Mouse (Mus musculus) limb, embryonic 12.5 days (tissue): ENCODE data around the gene Perm1. TPM values are rescaled to one million over a fixed set of nuclear protein-coding genes. Genes with fewer than 3 reads are reported as not detected.

Source experiments
- ATAC-seq: fragments of 200-750 bp; cut with Nextera tagmentation; 2 replicates; pipeline ENCODE4 v1.8.0; 2017; ENCODE audit warnings: low read depth, moderate TSS enrichment; ENCODE audit not compliant: insufficient number of reproducible peaks, insufficient read depth, low FRiP score, low TSS enrichment
- H3K27ac ChIP-seq: fragments of 300-500 bp; sonication (generic); 2 replicates; pipeline ENCODE4 v1.5.1; 2016; ENCODE audit warnings: mild to moderate bottlenecking, moderate library complexity
- H3K27me3 ChIP-seq: fragments of 300-500 bp; sonication (generic); 2 replicates; pipeline ENCODE4 v1.6.1; 2016; ENCODE audit warnings: mild to moderate bottlenecking, moderate library complexity
- H3K36me3 ChIP-seq: fragments of 300-500 bp; sonication (generic); 2 replicates; pipeline ENCODE4 v1.6.1; 2016; ENCODE audit warnings: mild to moderate bottlenecking, moderate library complexity
- H3K4me1 ChIP-seq: fragments of 300-500 bp; sonication (generic); replicated peaks from 2 replicates; pipeline ENCODE4 v1.6.1; 2016
- H3K4me2 ChIP-seq: fragments of 300-500 bp; sonication (generic); 2 replicates; pipeline ENCODE4 v1.6.1; 2016; ENCODE audit warnings: mild to moderate bottlenecking, moderate library complexity
- H3K4me3 ChIP-seq: fragments of 300-500 bp; sonication (generic); replicated peaks from 2 replicates; pipeline ENCODE4 v1.5.1; 2016; ENCODE audit warnings: mild to moderate bottlenecking
- H3K9ac ChIP-seq: fragments of 300-500 bp; sonication (generic); replicated peaks from 2 replicates; pipeline ENCODE4 v1.6.1; 2016; ENCODE audit warnings: mild to moderate bottlenecking, moderate library complexity
- H3K9me3 ChIP-seq: fragments of 300-500 bp; sonication (generic); 2 replicates; pipeline ENCODE4 v1.6.1; 2016; ENCODE audit warnings: mild to moderate bottlenecking, moderate library complexity
- WGBS: fragments of 180-500 bp; shearing (Covaris S2); methylation state at CpG from one replicate; pipeline ENCODE4 v1.1.7; 2016; 5-methylcytosine and 5-hydroxymethylcytosine counted together
- polyA plus RNA-seq: library from polyadenylated mRNA; unstranded; fragments of >200 nt; fragmentation: Nextera tagmentation; extraction: Ambion mirVana; gene quantifications from 2 replicates; pipeline ENCODE4 v1.2.1, GENCODE M21; 2016

Perm1 gene
- polyA plus RNA-seq, 1 experiment from 2014 or later: 0.66 TPM

DNA sequence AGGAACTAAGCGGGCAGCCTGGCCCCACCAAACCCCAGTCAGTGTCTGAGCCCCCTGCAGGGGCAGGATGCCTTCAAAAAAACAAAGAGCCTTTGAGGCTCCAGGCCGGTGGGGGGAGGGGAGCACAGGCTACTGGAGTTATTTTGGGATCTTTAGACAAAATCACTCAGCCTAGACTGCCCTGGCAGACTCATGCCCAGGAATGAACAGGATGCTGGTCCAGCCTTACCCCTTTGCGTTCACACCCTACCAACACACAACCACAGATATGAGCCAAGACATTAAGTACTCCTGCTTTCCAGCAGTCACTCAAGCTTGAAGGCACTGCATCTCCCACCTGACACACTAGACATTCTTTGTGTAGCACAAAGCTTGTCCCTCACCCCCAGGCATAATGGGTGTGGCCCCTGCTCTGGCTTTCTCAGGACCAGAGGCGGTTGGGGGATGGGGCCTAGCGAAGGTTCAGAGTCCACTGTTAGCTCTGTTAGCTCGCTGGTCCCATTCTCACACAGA lies 26.8 kb upstream of the Perm1 start:
- Histone ChIP-seq H3K9me3 (no peaks in the 10 kb centered on the region), H3K4me3 (no peak overlapping the region), H3K4me2 (peak overlapping the region; percentile 35), H3K4me1 (peaks cover 79% of the 10 kb centered on the region), H3K27me3 (no peaks in the 10 kb centered on the region), H3K36me3 (peaks cover 82% of the 10 kb centered on the region), H3K9ac (no peak overlapping the region; the same call in 1 of the 2 replicates), H3K27ac (peak overlapping the region; percentile 80)
- WGBS: 32% methylated on average over 6 of the region's 6 CpGs
- no peak; the same call in 1 of the 2 replicates for ATAC-seq

DNA sequence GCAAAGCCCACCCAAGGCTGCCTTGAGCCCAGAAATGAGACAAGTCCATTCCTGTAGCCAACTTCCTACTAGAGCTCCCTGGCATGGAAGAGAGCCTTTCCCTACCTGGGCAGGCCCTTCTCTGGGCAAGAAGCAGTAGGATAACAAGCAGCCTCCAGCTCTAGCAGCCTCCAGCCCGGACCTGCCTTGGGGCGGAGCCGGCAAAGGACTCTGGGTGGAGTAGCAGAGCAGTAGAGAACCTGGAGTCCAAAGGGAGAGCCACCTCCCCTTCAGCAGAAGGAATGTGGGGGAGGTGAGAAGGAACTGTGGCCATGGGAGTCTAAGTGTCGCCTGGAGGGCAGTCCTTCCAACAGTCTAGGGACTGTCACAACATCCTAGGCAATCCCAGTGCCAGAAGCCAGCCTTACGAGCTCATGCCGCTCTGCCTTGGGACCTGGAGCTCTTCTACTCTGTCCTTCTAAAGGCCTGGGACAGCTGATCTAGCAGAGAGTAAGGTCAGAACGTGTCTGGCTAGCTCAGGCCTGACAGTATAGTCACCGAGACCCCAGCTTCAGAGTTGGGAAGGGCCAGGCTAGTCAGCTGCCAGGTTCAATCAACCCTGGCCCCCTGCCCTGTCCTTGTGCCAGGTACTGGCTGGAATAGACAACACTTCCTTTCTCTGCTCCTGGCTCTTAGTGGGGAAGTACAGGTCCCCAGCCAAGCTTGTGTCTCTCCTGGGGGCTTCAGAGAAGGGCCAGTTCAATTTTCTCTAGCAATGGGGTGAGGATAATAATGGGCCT lies 23.1 kb upstream of the Perm1 start:
- Histone ChIP-seq H3K27ac (peak overlapping the region; percentile 35), H3K36me3 (peaks cover 70% of the 10 kb centered on the region), H3K9ac (no peak overlapping the region), H3K4me2 (peak overlapping the region; percentile 13; the same call in 1 of the 2 replicates), H3K9me3 (no peaks in the 10 kb centered on the region), H3K27me3 (no peaks in the 10 kb centered on the region), H3K4me3 (no peak overlapping the region), H3K4me1 (peaks cover 80% of the 10 kb centered on the region)
- WGBS: 52% methylated on average over 8 of the region's 8 CpGs
- ATAC-seq: no peak

DNA sequence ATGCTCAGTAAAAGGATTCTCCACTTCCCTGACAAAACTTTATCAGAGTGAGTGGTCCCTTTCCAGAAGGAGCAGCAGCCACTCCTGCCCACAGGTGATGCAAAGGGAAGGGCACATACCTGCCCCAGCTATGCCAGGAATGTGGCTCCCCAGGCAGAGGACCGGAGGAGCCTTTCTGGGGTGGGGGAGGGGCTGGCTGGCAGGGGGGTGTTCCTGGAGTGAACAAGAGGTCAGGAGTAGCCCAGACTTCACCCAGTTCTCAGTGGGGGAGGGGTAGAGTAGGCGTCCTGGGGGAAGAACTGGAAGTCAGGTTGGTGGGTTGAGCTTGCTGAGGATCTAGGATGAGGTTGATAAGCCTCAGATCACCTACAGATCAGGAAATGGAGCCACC lies 22.5 kb upstream of the Perm1 start:
- Histone ChIP-seq H3K4me3 (no peak overlapping the region), H3K36me3 (peaks cover 64% of the 10 kb centered on the region), H3K9ac (no peak overlapping the region), H3K27me3 (no peaks in the 10 kb centered on the region), H3K4me1 (peaks cover 74% of the 10 kb centered on the region), H3K9me3 (no peaks in the 10 kb centered on the region), H3K4me2 (peak overlapping the region; percentile 16; the same call in 1 of the 2 replicates), H3K27ac (no peak overlapping the region)
- no peak for ATAC-seq
- WGBS: 21% methylated on average over 2 of the region's 2 CpGs

DNA sequence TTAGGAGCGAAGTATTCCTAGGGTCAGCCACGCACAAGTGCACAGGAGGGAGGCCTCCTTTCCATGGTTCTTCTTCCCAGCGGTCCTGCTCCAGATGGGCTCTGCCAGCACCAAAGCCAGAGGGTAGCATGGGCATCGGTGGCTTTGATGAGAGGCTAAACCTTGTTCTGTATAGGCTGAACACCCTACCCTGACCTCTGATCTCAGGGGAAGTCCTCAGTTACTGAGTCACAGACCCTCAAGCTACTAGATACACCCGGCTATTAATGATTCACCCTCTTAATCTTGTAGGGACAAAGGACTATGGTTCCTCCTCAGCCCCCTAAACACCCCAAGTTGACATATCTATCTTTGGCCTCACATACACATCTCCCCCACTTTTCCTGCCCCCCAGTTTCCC lies 21.8 kb upstream of the Perm1 start:
- no peak overlapping the region for H3K27ac ChIP-seq
- WGBS: 68% methylated on average over 5 of the region's 5 CpGs
- peaks cover 67% of the 10 kb centered on the region for H3K4me1 ChIP-seq
- no peak overlapping the region for H3K9ac ChIP-seq
- no peak overlapping the region for H3K4me3 ChIP-seq
- no peaks in the 10 kb centered on the region for H3K9me3 ChIP-seq
- H3K27me3 ChIP-seq: no peaks in the 10 kb centered on the region
- H3K4me2 ChIP-seq: 0 out of 2 replicates have a peak overlapping the region, but pooled peaks have one; percentile 16
- ATAC-seq: no peak
- peaks cover 59% of the 10 kb centered on the region for H3K36me3 ChIP-seq

DNA sequence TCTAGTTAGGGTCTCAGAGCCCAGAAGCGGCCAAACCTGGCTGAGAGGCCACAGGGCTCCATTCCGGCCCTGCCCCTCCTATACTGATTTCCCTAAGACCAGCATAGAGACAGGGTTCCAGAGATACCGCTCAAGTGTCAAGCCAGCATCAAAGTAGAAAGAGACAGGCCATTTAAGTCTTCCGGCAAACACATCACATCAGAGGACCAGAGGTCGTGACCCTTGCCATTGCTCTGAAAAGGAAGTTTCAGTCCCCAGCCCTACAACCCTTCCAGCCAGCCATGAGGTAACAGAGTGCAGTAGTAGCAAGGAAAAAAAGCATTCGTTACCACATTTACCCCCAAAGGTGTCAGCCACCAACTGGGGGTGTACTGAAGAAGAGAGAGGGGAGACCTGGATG lies 21.3 kb upstream of the Perm1 start:
- no peak for ATAC-seq
- H3K4me3 ChIP-seq: no peak overlapping the region
- H3K4me2 ChIP-seq: peak overlapping the region; percentile 82
- peaks cover 58% of the 10 kb centered on the region for H3K36me3 ChIP-seq
- no peak overlapping the region for H3K27ac ChIP-seq
- WGBS: 38% methylated on average over 6 of the region's 6 CpGs
- H3K27me3 ChIP-seq: no peaks in the 10 kb centered on the region
- H3K9me3 ChIP-seq: no peaks in the 10 kb centered on the region
- no peak overlapping the region for H3K9ac ChIP-seq
- H3K4me1 ChIP-seq: peaks cover 63% of the 10 kb centered on the region

DNA sequence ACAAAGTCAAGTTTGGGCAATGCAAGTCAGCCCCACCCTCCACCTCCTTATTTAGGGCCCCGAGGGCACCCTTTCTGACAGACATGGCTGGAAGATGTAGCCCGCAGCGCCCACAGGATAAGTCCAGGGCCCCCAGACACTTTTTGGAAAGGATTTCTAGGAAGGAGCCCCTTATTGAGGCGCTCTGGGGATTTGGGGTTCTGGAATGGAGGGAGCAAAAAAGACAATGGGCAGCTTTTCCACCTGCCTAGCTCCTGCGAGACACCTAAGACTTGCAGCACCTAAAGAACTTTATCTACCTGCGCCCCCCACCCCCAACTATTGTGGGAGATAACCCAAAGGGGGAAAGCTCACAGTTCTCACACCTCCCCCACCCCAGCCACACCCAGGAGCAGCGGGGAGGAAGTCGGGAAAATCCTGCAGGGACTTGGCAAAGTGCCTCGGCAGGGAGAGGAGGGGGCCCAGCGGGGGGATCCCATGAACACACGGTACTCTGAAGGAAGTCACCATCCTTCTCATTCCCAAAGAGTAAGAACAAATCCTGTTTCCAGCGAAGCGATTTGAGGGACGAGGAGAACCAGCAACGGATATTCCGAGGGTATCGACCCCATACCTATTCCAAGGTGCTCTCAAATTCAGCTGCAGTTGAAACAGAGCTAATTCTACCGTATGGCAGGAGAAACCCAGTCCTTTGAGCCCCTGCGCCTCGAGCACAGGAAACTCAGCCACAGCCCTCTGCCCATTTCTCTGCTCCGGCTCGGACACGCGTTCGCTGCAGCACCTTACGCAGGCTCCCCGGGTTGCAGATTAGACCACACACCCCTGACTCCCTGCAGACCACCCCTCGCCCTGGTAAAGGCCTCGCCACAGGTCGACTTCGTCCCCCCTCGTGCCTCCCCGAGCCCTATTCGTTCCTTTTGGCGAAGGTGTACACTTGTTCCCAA lies 19.5 kb upstream of the Perm1 start:
- Histone ChIP-seq H3K27ac (peak overlapping the region; percentile 69), H3K4me2 (peak overlapping the region; percentile 82), H3K27me3 (no peaks in the 10 kb centered on the region), H3K36me3 (peaks cover 39% of the 10 kb centered on the region), H3K9ac (peak overlapping the region; percentile 90), H3K9me3 (no peaks in the 10 kb centered on the region), H3K4me1 (peaks cover 46% of the 10 kb centered on the region), H3K4me3 (peak overlapping the region; percentile 93)
- ATAC-seq: no peak
- WGBS: 5% methylated on average over 35 of the region's 35 CpGs

DNA sequence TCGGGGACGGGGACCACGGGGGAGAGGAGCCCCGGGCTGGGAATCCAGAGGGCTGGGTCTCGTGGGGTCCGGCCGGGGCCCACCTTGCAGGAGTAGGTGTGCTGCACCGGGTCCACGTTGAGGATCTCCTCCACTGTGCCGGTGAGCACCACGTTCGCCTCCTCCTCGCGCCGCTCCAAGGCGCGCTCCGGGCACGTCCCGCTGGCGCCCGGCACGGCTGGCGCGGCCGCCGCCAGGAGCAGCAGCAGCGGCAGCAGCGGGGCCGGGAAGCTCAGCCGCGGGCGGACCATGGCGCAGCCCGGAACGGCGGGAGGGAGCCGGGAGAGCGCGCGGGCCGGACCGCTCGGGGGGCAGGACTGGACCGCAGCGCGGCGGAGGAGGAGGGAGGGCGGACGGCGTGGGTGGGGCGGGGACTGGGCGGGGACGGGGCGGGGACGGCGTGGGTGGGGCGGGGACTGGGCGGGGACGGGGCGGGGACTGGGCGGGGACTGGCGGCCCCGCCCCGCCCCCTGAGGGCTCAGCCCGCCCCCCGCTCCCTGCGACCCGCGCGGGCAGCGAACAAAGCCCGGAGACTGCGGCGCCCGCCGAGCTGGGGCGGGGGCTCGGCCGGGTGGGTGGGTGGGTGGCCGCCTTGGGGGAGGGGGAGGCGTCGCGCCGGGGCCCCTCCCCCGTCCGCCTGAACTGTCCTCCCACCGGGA lies 18.4 kb upstream of the Perm1 start, which contains the start of gene Agrn:
Gene Agrn (minus strand): TSS at position 358 of the 698 bp plus-strand sequence.
- Histone ChIP-seq H3K9ac (peak within 1 kb of the TSS; percentile 90), H3K27ac (peak within 1 kb of the TSS; percentile 96), H3K9me3 (no peaks in the 10 kb centered on the region), H3K4me1 (peaks cover 39% of the 10 kb centered on the region), H3K4me3 (peak within 1 kb of the TSS; percentile 93), H3K4me2 (peak within 1 kb of the TSS; percentile 82), H3K27me3 (peaks cover 3% of the 10 kb centered on the region), H3K36me3 (peaks cover 29% of the 10 kb centered on the region)
- WGBS: under 1% methylated on average over 44 of the region's 88 CpGs
- ATAC-seq: peak; percentile 68

DNA sequence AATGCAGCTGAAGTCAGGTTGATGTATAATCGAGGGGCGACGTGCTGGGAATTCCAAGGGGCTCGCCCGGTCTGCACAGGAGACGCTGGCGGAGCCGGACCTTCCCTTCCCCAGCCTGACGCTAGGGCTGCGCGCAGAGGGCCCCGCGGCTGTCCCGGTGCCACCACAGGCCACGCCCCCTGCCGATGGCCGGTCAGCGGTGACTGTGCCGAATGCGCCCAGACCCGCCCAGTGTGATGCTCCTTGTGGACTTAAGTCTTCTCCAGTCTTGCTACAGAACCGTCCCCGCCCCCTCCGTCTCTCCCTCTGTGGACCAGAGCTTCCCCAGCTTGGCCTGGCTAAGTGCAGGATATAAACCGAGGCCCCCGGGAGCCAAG lies 17.9 kb upstream of the Perm1 start:
- peaks cover 9% of the 10 kb centered on the region for H3K27me3 ChIP-seq
- peak overlapping the region; percentile 82 for H3K4me2 ChIP-seq
- H3K9me3 ChIP-seq: no peaks in the 10 kb centered on the region
- peak overlapping the region; percentile 96 for H3K27ac ChIP-seq
- peak overlapping the region; percentile 93 for H3K4me3 ChIP-seq
- ATAC-seq: peak; percentile 89
- H3K9ac ChIP-seq: peak overlapping the region; percentile 90
- H3K4me1 ChIP-seq: peaks cover 38% of the 10 kb centered on the region
- under 1% methylated on average over 26 of the region's 26 CpGs for WGBS
- H3K36me3 ChIP-seq: peaks cover 23% of the 10 kb centered on the region

DNA sequence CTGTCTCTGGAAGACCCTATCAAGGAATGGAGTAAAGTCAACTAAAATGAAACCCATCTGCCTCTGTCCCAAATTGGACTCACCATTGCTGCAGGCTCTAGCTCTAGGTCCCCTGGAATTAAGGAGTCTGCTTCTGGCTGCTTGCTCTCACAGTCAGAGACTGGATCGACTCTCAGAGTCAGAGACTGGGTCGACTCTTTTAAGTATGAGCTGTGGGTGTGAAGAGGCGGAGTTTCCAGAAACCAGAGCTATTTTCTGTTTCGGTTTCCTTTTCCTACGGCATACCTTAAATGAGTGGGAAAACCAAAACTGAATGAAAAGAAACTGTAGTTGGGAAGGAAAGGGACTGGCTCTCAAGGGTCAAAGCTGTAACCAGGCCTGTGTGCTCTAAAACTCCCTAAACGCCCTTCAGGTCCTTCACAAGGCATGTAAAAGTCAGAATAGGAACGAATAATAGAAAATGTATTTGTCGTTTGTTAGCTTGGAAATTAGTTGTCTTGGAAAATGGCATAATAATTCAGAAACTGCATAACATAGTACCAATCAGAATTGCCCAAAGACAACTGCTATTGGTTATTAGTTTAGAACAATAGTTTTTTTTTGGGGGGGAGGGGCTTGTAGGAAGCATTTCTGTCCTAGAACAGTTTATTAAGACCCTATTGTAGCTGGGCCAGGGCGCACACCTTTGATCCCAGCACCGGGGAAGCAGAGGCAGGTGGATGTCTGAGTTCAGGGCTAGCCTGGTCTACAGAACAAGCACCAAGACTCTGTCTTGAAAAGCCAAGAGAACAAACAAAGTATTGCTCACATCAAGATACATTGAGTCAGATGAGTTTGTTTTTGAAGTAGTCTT lies 14.8 kb upstream of the Perm1 start, which contains the start of gene Isg15:
Gene Isg15 (minus strand): TSS at position 196 of the 853 bp plus-strand sequence.
- Histone ChIP-seq H3K27me3 (peaks cover 39% of the 10 kb centered on the region), H3K9me3 (no peaks in the 10 kb centered on the region), H3K9ac (no peak within 1 kb of the TSS), H3K4me2 (no peak within 1 kb of the TSS), H3K4me3 (no peak within 1 kb of the TSS), H3K27ac (no peak within 1 kb of the TSS), H3K4me1 (peaks cover 23% of the 10 kb centered on the region), H3K36me3 (no peaks in the 10 kb centered on the region)
- WGBS: 52% methylated on average over 10 of the region's 10 CpGs
- ATAC-seq: no peak

DNA sequence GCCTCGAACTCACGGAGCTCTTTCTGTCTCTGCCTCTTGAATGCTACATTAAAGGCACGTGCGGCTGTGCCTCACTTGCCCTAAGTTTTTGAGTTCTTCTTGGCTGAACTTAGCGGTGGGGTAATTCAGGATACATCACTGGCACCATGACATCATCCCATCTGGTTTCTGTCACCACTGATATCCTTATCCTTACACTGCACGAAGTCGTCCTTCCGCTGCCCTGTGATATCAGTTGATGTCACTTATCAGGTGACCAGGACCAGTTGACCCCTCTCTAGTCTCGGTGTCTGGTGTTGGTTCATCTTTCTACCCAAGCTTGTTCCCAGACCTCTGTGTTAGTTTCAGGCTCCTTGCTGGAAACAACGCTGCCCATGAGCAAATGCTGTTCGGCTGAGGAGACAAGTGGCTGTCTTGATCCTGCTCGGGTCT lies 13.2 kb upstream of the Perm1 start:
- H3K4me2 ChIP-seq: peak overlapping the region; percentile 97
- H3K27ac ChIP-seq: no peak overlapping the region
- peak overlapping the region; percentile 57 for H3K4me3 ChIP-seq
- no peak overlapping the region for H3K9ac ChIP-seq
- no peak for ATAC-seq
- H3K9me3 ChIP-seq: no peaks in the 10 kb centered on the region
- peaks cover 43% of the 10 kb centered on the region for H3K27me3 ChIP-seq
- H3K36me3 ChIP-seq: no peaks in the 10 kb centered on the region
- peaks cover 19% of the 10 kb centered on the region for H3K4me1 ChIP-seq
- 43% methylated on average over 12 of the region's 12 CpGs for WGBS
